Mouse (Mus musculus): ENCODE results near the gene 3110070M22Rik. TPM values are rescaled to one million over a fixed set of nuclear protein-coding genes. Genes with fewer than 3 reads are reported as not detected.
A peak's percentile ranks its signal among the peaks of the same experiment; 100 is the strongest.
"Not testable (repeated sequence)": the region's sequence is repeated elsewhere in the genome, so short reads cannot be mapped to it uniquely, and the experiment has no call there.

The 3110070M22Rik gene
- 1.2 TPM in 2 replicates for polyA plus RNA-seq (2014; fragmentation: Nextera tagmentation; extraction: Ambion mirVana)

GRCm38 (mm10) chr13:119487880-119488580, at the start of gene 3110070M22Rik, which contains the start of gene Tmem267:
Gene 3110070M22Rik, minus strand, starts transcription at chr13:119488383.
Gene Tmem267, plus strand, starts transcription at chr13:119488039.
- H3K4me3 ChIP-seq (ENCODE audit: low read depth, low read length) = no peak within 1 kb of the TSS
- DNase-seq (ENCODE audit: low spot score) (peak; percentile 90), ATAC-seq (replicated peaks; ENCODE audit: low FRiP score) (no peak)
- H3K27me3 ChIP-seq (ENCODE audit: control insufficient read depth, insufficient read depth, low read length) = no peaks in the 10 kb centered on the region
- WGBS = 81% methylated on average over 87 of the region's 87 CpGs
- H3K36me3 ChIP-seq (ENCODE audit: control insufficient read depth, insufficient read depth, low read length) = peaks cover 2% of the 10 kb centered on the region; the same call in 1 of the 2 replicates
- H3K4me2 ChIP-seq (ENCODE audit: low read depth, low read length, severe bottlenecking) = peak within 1 kb of the TSS; percentile 24; the same call in 1 of the 2 replicates
- H3K27ac ChIP-seq (ENCODE audit: low read depth, low read length) = peak within 1 kb of the TSS; percentile 42; the same call in 1 of the 2 replicates
- no peaks in the 10 kb centered on the region; the same call in 1 of the 2 replicates for H3K4me1 ChIP-seq (replicated peaks; ENCODE audit: control insufficient read depth, insufficient read depth, low read length)
- peak within 1 kb of the TSS; percentile 2; the same call in 1 of the 2 replicates for H3K9ac ChIP-seq (ENCODE audit: low read length)
- H3K9me3 ChIP-seq (ENCODE audit: control insufficient read depth, low read length) = peaks cover 8% of the 10 kb centered on the region

- H3K9ac ChIP-seq (ENCODE audit: low read length); H3K4me2 ChIP-seq (ENCODE audit: low read depth, low read length, severe bottlenecking); H3K4me3 ChIP-seq (ENCODE audit: low read depth, low read length); DNase-seq (ENCODE audit: low spot score); H3K27ac ChIP-seq (ENCODE audit: low read depth, low read length); H3K36me3 ChIP-seq (ENCODE audit: control insufficient read depth, insufficient read depth, low read length); H3K4me1 ChIP-seq (replicated peaks; ENCODE audit: control insufficient read depth, insufficient read depth, low read length); H3K27me3 ChIP-seq (ENCODE audit: control insufficient read depth, insufficient read depth, low read length): not testable (repeated sequence)
- ATAC-seq (replicated peaks; ENCODE audit: low FRiP score) = peak; percentile 16
- peaks cover 12% of the 10 kb centered on the region for H3K9me3 ChIP-seq (ENCODE audit: control insufficient read depth, low read length)
- 93% methylated on average over 11 of the region's 22 CpGs for WGBS
These were observed 6.8 kb upstream of the 3110070M22Rik start for GRCm38 (mm10) chr13:119494938-119495337.

DNA sequence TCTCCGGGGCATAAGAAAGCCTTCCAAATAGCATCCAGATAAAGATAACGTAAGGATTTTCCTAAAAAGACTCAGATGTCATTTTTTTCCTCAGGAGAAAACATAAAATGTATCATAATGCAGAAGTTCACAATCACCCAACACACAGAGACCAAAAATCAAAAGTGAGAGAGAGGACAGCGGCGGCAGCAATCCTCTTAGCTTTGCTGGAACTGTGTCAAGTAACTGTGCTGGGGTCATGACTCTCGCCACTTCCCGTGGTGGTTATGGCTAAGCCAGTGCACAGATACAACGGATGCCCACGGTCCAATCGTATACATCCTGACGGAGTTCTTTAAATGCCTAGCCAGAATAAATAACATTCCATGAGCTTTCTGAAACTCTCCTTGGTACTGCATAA, 3.9 kb upstream of the 3110070M22Rik start:
- 92% methylated on average over 10 of the region's 10 CpGs for WGBS
- not testable (repeated sequence) for H3K27me3 ChIP-seq (ENCODE audit: control insufficient read depth, insufficient read depth, low read length)
- peak; percentile 68 for DNase-seq (ENCODE audit: low spot score)

GRCm38 (mm10) chr13:119487354-119487753, 829 bp downstream of the 3110070M22Rik start:
- H3K4me3 ChIP-seq (ENCODE audit: low read depth, low read length) = no peak overlapping the region
- DNase-seq (ENCODE audit: low spot score) (no peak), ATAC-seq (replicated peaks; ENCODE audit: low FRiP score) (no peak)
- no peak overlapping the region for H3K9ac ChIP-seq (ENCODE audit: low read length)
- H3K27ac ChIP-seq (ENCODE audit: low read depth, low read length) = no peak overlapping the region
- H3K9me3 ChIP-seq (ENCODE audit: control insufficient read depth, low read length) = peaks cover 8% of the 10 kb centered on the region
- no peaks in the 10 kb centered on the region; the same call in 1 of the 2 replicates for H3K4me1 ChIP-seq (replicated peaks; ENCODE audit: control insufficient read depth, insufficient read depth, low read length)
- peaks cover 2% of the 10 kb centered on the region; the same call in 1 of the 2 replicates for H3K36me3 ChIP-seq (ENCODE audit: control insufficient read depth, insufficient read depth, low read length)
- peak overlapping the region; percentile 3; the same call in 1 of the 2 replicates for H3K4me2 ChIP-seq (ENCODE audit: low read depth, low read length, severe bottlenecking)
- 64% methylated on average over 7 of the region's 7 CpGs for WGBS
- H3K27me3 ChIP-seq (ENCODE audit: control insufficient read depth, insufficient read depth, low read length) = no peaks in the 10 kb centered on the region

More for the DNA sequence above, 3.9 kb upstream of the 3110070M22Rik start:
- H3K4me3 ChIP-seq (ENCODE audit: low read depth, low read length); ATAC-seq (replicated peaks; ENCODE audit: low FRiP score); H3K4me1 ChIP-seq (replicated peaks; ENCODE audit: control insufficient read depth, insufficient read depth, low read length); H3K27ac ChIP-seq (ENCODE audit: low read depth, low read length); H3K9ac ChIP-seq (ENCODE audit: low read length); H3K4me2 ChIP-seq (ENCODE audit: low read depth, low read length, severe bottlenecking); H3K36me3 ChIP-seq (ENCODE audit: control insufficient read depth, insufficient read depth, low read length): not testable (repeated sequence)
- peaks cover 13% of the 10 kb centered on the region for H3K9me3 ChIP-seq (ENCODE audit: control insufficient read depth, low read length)

GRCm38 (mm10) chr13:119477789-119478188, 10.4 kb downstream of the 3110070M22Rik start:
- ATAC-seq (replicated peaks; ENCODE audit: low FRiP score) (no peak), DNase-seq (ENCODE audit: low spot score) (no peak)
- peaks cover 20% of the 10 kb centered on the region; the same call in 1 of the 2 replicates for H3K36me3 ChIP-seq (ENCODE audit: control insufficient read depth, insufficient read depth, low read length)
- H3K4me3 ChIP-seq (ENCODE audit: low read depth, low read length) = no peak overlapping the region
- no peak overlapping the region for H3K9ac ChIP-seq (ENCODE audit: low read length)
- no peak overlapping the region for H3K27ac ChIP-seq (ENCODE audit: low read depth, low read length)
- no peaks in the 10 kb centered on the region for H3K27me3 ChIP-seq (ENCODE audit: control insufficient read depth, insufficient read depth, low read length)
- WGBS = 94% methylated on average over 2 of the region's 2 CpGs
- no peaks in the 10 kb centered on the region for H3K9me3 ChIP-seq (ENCODE audit: control insufficient read depth, low read length)
- H3K4me1 ChIP-seq (replicated peaks; ENCODE audit: control insufficient read depth, insufficient read depth, low read length) = no peaks in the 10 kb centered on the region
- H3K4me2 ChIP-seq (ENCODE audit: low read depth, low read length, severe bottlenecking) = no peak overlapping the region

GRCm38 (mm10) chr13:119476631-119477030, 11.6 kb downstream of the 3110070M22Rik start:
- no peak overlapping the region for H3K4me3 ChIP-seq (ENCODE audit: low read depth, low read length)
- H3K36me3 ChIP-seq (ENCODE audit: control insufficient read depth, insufficient read depth, low read length) = peaks cover 20% of the 10 kb centered on the region; the same call in 1 of the 2 replicates
- no peaks in the 10 kb centered on the region for H3K27me3 ChIP-seq (ENCODE audit: control insufficient read depth, insufficient read depth, low read length)
- no peak overlapping the region for H3K4me2 ChIP-seq (ENCODE audit: low read depth, low read length, severe bottlenecking)
- H3K9ac ChIP-seq (ENCODE audit: low read length) = no peak overlapping the region
- 91% methylated on average over 9 of the region's 9 CpGs for WGBS
- ATAC-seq (replicated peaks; ENCODE audit: low FRiP score) (no peak), DNase-seq (ENCODE audit: low spot score) (no peak)
- H3K27ac ChIP-seq (ENCODE audit: low read depth, low read length) = no peak overlapping the region
- H3K9me3 ChIP-seq (ENCODE audit: control insufficient read depth, low read length) = no peaks in the 10 kb centered on the region
- H3K4me1 ChIP-seq (replicated peaks; ENCODE audit: control insufficient read depth, insufficient read depth, low read length) = no peaks in the 10 kb centered on the region

GRCm38 (mm10) chr13:119462596-119463560, 25.3 kb downstream of the 3110070M22Rik start, which contains the start of gene 4833420G17Rik:
Gene 4833420G17Rik, plus strand, starts transcription at chr13:119462768.
- Histone ChIP-seq H3K4me2 (ENCODE audit: low read depth, low read length, severe bottlenecking) (peak within 1 kb of the TSS; percentile 70), H3K27ac (ENCODE audit: low read depth, low read length) (no peak within 1 kb of the TSS), H3K9ac (ENCODE audit: low read length) (peak within 1 kb of the TSS; percentile 68), H3K27me3 (ENCODE audit: control insufficient read depth, insufficient read depth, low read length) (no peaks in the 10 kb centered on the region), H3K4me1 (replicated peaks; ENCODE audit: control insufficient read depth, insufficient read depth, low read length) (0 out of 2 replicates have a peak, but pooled peaks cover 6% of the 10 kb centered on the region), H3K4me3 (ENCODE audit: low read depth, low read length) (peak within 1 kb of the TSS; percentile 70), H3K36me3 (ENCODE audit: control insufficient read depth, insufficient read depth, low read length) (no peaks in the 10 kb centered on the region; the same call in 1 of the 2 replicates), H3K9me3 (ENCODE audit: control insufficient read depth, low read length) (no peaks in the 10 kb centered on the region)
- DNase-seq (ENCODE audit: low spot score) = peak; percentile 90
- WGBS = 9% methylated on average over 57 of the region's 57 CpGs
- peak; percentile 97 for ATAC-seq (replicated peaks; ENCODE audit: low FRiP score)
